Mouse (Mus musculus): ENCODE measurements around the gene Tmem87b. TPM values are rescaled to one million over a fixed set of nuclear protein-coding genes. Genes with fewer than 3 reads are reported as not detected.

The Tmem87b gene
- polyA plus RNA-seq, 1 experiment from 2014 or later, result 43.4 TPM

- H3K4me2 ChIP-seq (replicated peaks), result no peak overlapping the region
- H3K27ac ChIP-seq (replicated peaks), result no peak overlapping the region
- no peak overlapping the region for H3K4me3 ChIP-seq
- no peaks in the 10 kb centered on the region for H3K36me3 ChIP-seq
- H3K9ac ChIP-seq (replicated peaks), result no peak overlapping the region
- 91% methylated on average over 11 of the region's 11 CpGs for WGBS
- ATAC-seq (replicated peaks), result no peak
- H3K9me3 ChIP-seq, result no peaks in the 10 kb centered on the region
- no peaks in the 10 kb centered on the region for H3K27me3 ChIP-seq
- H3K4me1 ChIP-seq, result no peaks in the 10 kb centered on the region
Measured at GRCm38 (mm10) chr2:128790875-128791614, 26.9 kb upstream of the Tmem87b start.

- no peaks in the 10 kb centered on the region for H3K9me3 ChIP-seq
- H3K4me1 ChIP-seq, result no peaks in the 10 kb centered on the region
- no peak overlapping the region for H3K9ac ChIP-seq (replicated peaks)
- H3K36me3 ChIP-seq, result no peaks in the 10 kb centered on the region
- WGBS, result 51% methylated on average over 6 of the region's 6 CpGs
- H3K4me2 ChIP-seq (replicated peaks), result no peak overlapping the region
- no peak for ATAC-seq (replicated peaks)
- no peak overlapping the region for H3K4me3 ChIP-seq
- no peaks in the 10 kb centered on the region for H3K27me3 ChIP-seq
- H3K27ac ChIP-seq (replicated peaks), result no peak overlapping the region
Measured at GRCm38 (mm10) chr2:128793958-128794357, 24.0 kb upstream of the Tmem87b start.

DNA sequence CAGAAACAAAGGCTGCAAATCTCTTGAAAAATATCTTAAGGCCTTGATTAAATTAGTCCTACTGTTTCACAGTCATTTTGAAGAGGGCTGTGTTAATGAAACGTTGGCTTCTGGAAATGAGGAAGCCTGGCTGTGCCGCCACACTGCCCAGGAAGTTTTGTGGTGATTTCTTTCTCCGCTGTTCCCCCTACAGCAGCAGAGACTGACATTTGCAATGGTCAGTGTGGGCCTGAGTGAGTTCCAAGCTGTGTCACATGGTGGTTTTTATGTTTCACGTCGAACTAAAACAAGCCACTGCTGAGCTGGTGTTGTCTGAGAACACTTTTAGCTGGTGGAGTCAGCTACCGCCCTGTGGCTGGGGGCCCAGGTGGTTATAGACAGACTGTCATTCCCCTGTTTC, 21.5 kb upstream of the Tmem87b start:
- H3K4me1 ChIP-seq, result no peaks in the 10 kb centered on the region
- ATAC-seq (replicated peaks), result no peak
- H3K27me3 ChIP-seq, result no peaks in the 10 kb centered on the region
- H3K9ac ChIP-seq (replicated peaks), result no peak overlapping the region
- 65% methylated on average over 6 of the region's 6 CpGs for WGBS
- H3K4me3 ChIP-seq, result no peak overlapping the region
- H3K36me3 ChIP-seq, result no peaks in the 10 kb centered on the region
- no peak overlapping the region for H3K4me2 ChIP-seq (replicated peaks)
- H3K9me3 ChIP-seq, result no peaks in the 10 kb centered on the region
- no peak overlapping the region for H3K27ac ChIP-seq (replicated peaks)

DNA sequence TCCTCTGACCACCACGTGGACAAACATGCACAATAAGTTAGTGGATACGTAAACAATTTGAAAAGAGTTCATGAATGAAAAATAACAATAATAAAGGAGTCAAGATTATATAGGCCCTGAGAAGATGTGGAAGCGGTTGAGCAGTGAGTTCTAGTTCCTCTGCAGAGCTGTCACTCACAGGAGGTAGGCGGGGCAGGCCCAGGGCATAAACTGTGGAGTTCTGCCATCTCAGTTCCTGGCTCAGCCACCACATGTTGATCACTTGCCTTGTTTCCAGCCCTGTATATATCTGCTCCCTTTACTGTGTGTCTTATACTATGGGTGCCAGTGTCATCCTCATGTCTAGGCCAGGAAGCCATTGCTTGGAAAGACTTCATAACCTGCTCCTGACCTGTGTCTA, 14.5 kb upstream of the Tmem87b start:
- Histone ChIP-seq H3K4me3 (no peak overlapping the region), H3K9ac (replicated peaks) (no peak overlapping the region), H3K9me3 (no peaks in the 10 kb centered on the region), H3K27me3 (no peaks in the 10 kb centered on the region), H3K4me1 (no peaks in the 10 kb centered on the region), H3K27ac (replicated peaks) (no peak overlapping the region), H3K36me3 (no peaks in the 10 kb centered on the region), H3K4me2 (replicated peaks) (no peak overlapping the region)
- WGBS, result 89% methylated on average over 4 of the region's 4 CpGs
- no peak for ATAC-seq (replicated peaks)

- Histone ChIP-seq H3K27me3 (no peaks in the 10 kb centered on the region), H3K36me3 (no peaks in the 10 kb centered on the region), H3K4me1 (no peaks in the 10 kb centered on the region), H3K27ac (replicated peaks) (no peak overlapping the region), H3K9ac (replicated peaks) (no peak overlapping the region), H3K4me3 (no peak overlapping the region), H3K4me2 (replicated peaks) (no peak overlapping the region), H3K9me3 (no peaks in the 10 kb centered on the region)
- 80% methylated on average over 4 of the region's 4 CpGs for WGBS
- ATAC-seq (replicated peaks), result no peak
Measured at GRCm38 (mm10) chr2:128805341-128805740, 12.6 kb upstream of the Tmem87b start.

DNA sequence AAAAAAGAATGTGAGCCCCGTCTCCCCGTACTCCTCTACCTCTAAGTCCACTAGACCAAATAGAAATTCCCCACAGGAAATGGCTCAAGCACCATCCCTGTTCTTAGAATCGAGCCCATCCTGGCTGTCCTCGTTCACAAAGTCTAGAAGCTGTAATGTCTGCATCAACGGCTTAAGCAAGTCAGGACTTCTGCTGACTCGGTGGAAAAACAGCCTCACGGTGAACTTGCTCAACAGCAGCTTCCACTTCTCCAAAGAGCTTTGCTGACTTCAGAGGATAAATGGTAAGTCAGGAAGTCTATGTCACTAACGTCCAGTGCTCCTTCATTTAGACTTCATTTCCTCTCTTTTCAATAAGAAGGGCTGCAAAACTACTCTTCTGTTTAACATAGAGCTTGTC, 11.4 kb upstream of the Tmem87b start:
- Histone ChIP-seq H3K9me3 (no peaks in the 10 kb centered on the region), H3K27me3 (no peaks in the 10 kb centered on the region), H3K4me1 (no peaks in the 10 kb centered on the region), H3K4me3 (no peak overlapping the region), H3K9ac (replicated peaks) (no peak overlapping the region), H3K4me2 (replicated peaks) (no peak overlapping the region), H3K27ac (replicated peaks) (no peak overlapping the region), H3K36me3 (no peaks in the 10 kb centered on the region)
- WGBS, result 81% methylated on average over 8 of the region's 8 CpGs
- no peak for ATAC-seq (replicated peaks)

GRCm38 (mm10) chr2:128812761-128813160, 5.2 kb upstream of the Tmem87b start:
- H3K9me3 ChIP-seq, result no peaks in the 10 kb centered on the region
- H3K4me2 ChIP-seq (replicated peaks), result no peak overlapping the region
- H3K27me3 ChIP-seq, result no peaks in the 10 kb centered on the region
- H3K9ac ChIP-seq (replicated peaks), result no peak overlapping the region
- H3K4me3 ChIP-seq, result no peak overlapping the region
- no peaks in the 10 kb centered on the region for H3K36me3 ChIP-seq
- no peak for ATAC-seq (replicated peaks)
- peaks cover 5% of the 10 kb centered on the region; the same call in 1 of the 2 replicates for H3K4me1 ChIP-seq
- 43% methylated on average over 2 of the region's 2 CpGs for WGBS
- no peak overlapping the region for H3K27ac ChIP-seq (replicated peaks)

GRCm38 (mm10) chr2:128816311-128816710, 1.6 kb upstream of the Tmem87b start:
- Histone ChIP-seq H3K4me3 (no peak overlapping the region), H3K27ac (replicated peaks) (no peak overlapping the region), H3K9me3 (no peaks in the 10 kb centered on the region), H3K4me1 (peaks cover 18% of the 10 kb centered on the region), H3K36me3 (no peaks in the 10 kb centered on the region), H3K27me3 (no peaks in the 10 kb centered on the region), H3K9ac (replicated peaks) (no peak overlapping the region), H3K4me2 (replicated peaks) (no peak overlapping the region)
- WGBS, result 78% methylated on average over 1 of the region's 1 CpGs
- no peak for ATAC-seq (replicated peaks)

- WGBS, result 30% methylated on average over 6 of the region's 6 CpGs
- no peaks in the 10 kb centered on the region for H3K36me3 ChIP-seq
- H3K27ac ChIP-seq (replicated peaks), result peak overlapping the region; percentile 94; the same call in 1 of the 2 replicates
- peak overlapping the region; percentile 70 for H3K4me2 ChIP-seq (replicated peaks)
- H3K4me1 ChIP-seq, result peaks cover 18% of the 10 kb centered on the region
- no peak overlapping the region for H3K9ac ChIP-seq (replicated peaks)
- ATAC-seq (replicated peaks), result no peak; the same call in 1 of the 2 replicates
- no peaks in the 10 kb centered on the region for H3K27me3 ChIP-seq
- H3K4me3 ChIP-seq, result peak overlapping the region; percentile 65
- H3K9me3 ChIP-seq, result no peaks in the 10 kb centered on the region
Measured at GRCm38 (mm10) chr2:128816916-128817315, 1.0 kb upstream of the Tmem87b start.

- ATAC-seq (replicated peaks), result peak; percentile 67
- H3K27me3 ChIP-seq, result no peaks in the 10 kb centered on the region
- peak overlapping the region; percentile 47; the same call in 1 of the 2 replicates for H3K9ac ChIP-seq (replicated peaks)
- WGBS, result under 1% methylated on average over 7 of the region's 7 CpGs
- H3K4me2 ChIP-seq (replicated peaks), result peak overlapping the region; percentile 70
- H3K27ac ChIP-seq (replicated peaks), result peak overlapping the region; percentile 94
- H3K36me3 ChIP-seq, result no peaks in the 10 kb centered on the region
- no peaks in the 10 kb centered on the region for H3K9me3 ChIP-seq
- peak overlapping the region; percentile 65 for H3K4me3 ChIP-seq
- H3K4me1 ChIP-seq, result peaks cover 18% of the 10 kb centered on the region
Measured at GRCm38 (mm10) chr2:128817387-128817785, 532 bp upstream of the Tmem87b start.

- H3K36me3 ChIP-seq, result 0 out of 2 replicates have a peak, but pooled peaks cover 2% of the 10 kb centered on the region
- peak overlapping the region; percentile 62 for H3K9ac ChIP-seq (replicated peaks)
- H3K4me1 ChIP-seq, result peaks cover 18% of the 10 kb centered on the region
- H3K4me2 ChIP-seq (replicated peaks), result peak overlapping the region; percentile 70
- ATAC-seq (replicated peaks), result no peak
- H3K27me3 ChIP-seq, result no peaks in the 10 kb centered on the region
- no peaks in the 10 kb centered on the region for H3K9me3 ChIP-seq
- WGBS, result 10% methylated on average over 14 of the region's 14 CpGs
- peak overlapping the region; percentile 65 for H3K4me3 ChIP-seq
- peak overlapping the region; percentile 94 for H3K27ac ChIP-seq (replicated peaks)
Measured at GRCm38 (mm10) chr2:128818956-128819643, 1.2 kb downstream of the Tmem87b start.

GRCm38 (mm10) chr2:128820631-128821030, 2.7 kb downstream of the Tmem87b start:
- H3K36me3 ChIP-seq, result peaks cover 8% of the 10 kb centered on the region; the same call in 1 of the 2 replicates
- H3K4me2 ChIP-seq (replicated peaks), result no peak overlapping the region
- H3K9me3 ChIP-seq, result no peaks in the 10 kb centered on the region
- no peak for ATAC-seq (replicated peaks)
- no peak overlapping the region for H3K27ac ChIP-seq (replicated peaks)
- no peaks in the 10 kb centered on the region for H3K27me3 ChIP-seq
- no peak overlapping the region for H3K4me3 ChIP-seq
- no peak overlapping the region for H3K9ac ChIP-seq (replicated peaks)
- 86% methylated on average over 2 of the region's 2 CpGs for WGBS
- H3K4me1 ChIP-seq, result peaks cover 18% of the 10 kb centered on the region

Measured in forebrain, embryonic 15.5 days (tissue).